Mouse (Mus musculus) intestine, postnatal 0 days (tissue): ENCODE measurements around the gene Fbxo28. TPM values are rescaled to one million over a fixed set of nuclear protein-coding genes. Genes with fewer than 3 reads are reported as not detected.

Experiments used
- ATAC-seq: fragments of 200-750 bp; cut with Nextera tagmentation; 2 replicates; pipeline ENCODE4 v1.8.0; 2017; ENCODE audit warnings: mild to moderate bottlenecking, moderate TSS enrichment, moderate library complexity
- H3K27ac ChIP-seq: fragments of 300-500 bp; sonication (generic); 2 replicates; pipeline ENCODE4 v1.5.1; 2014; ENCODE audit warnings: mild to moderate bottlenecking, low read depth, low read length, moderate library complexity
- H3K27me3 ChIP-seq: fragments of 300-500 bp; sonication (generic); replicated peaks from 2 replicates; pipeline ENCODE4 v1.6.1; 2014; ENCODE audit warnings: low read length, mixed read lengths; ENCODE audit not compliant: control insufficient read depth, insufficient read depth
- H3K36me3 ChIP-seq: fragments of 300-500 bp; sonication (generic); 2 replicates; pipeline ENCODE4 v1.6.1; 2014; ENCODE audit warnings: mild to moderate bottlenecking, moderate library complexity; ENCODE audit not compliant: control insufficient read depth, insufficient read depth
- H3K4me1 ChIP-seq: fragments of 300-500 bp; sonication (generic); replicated peaks from 2 replicates; pipeline ENCODE4 v1.6.1; 2014; ENCODE audit warnings: antibody characterized with exemption, low read length, mixed read lengths; ENCODE audit not compliant: control insufficient read depth, insufficient read depth
- H3K4me2 ChIP-seq: fragments of 300-500 bp; sonication (generic); replicated peaks from 2 replicates; pipeline ENCODE4 v1.6.1; 2014; ENCODE audit warnings: low read depth, mild to moderate bottlenecking, moderate library complexity
- H3K4me3 ChIP-seq: fragments of 300-500 bp; sonication (generic); 2 replicates; pipeline ENCODE4 v1.5.1; 2014; ENCODE audit warnings: low read depth, low read length
- H3K9ac ChIP-seq: fragments of 300-500 bp; sonication (generic); 2 replicates; pipeline ENCODE4 v1.6.1; 2014; ENCODE audit warnings: mild to moderate bottlenecking, low read depth, low read length
- H3K9me3 ChIP-seq: fragments of 300-500 bp; sonication (generic); 2 replicates; pipeline ENCODE4 v1.6.1; 2016; ENCODE audit warnings: mixed run types; ENCODE audit not compliant: control insufficient read depth
- CTCF ChIP-seq: sonication (generic); IDR thresholded peaks from 2 replicates; pipeline ENCODE4 v1.5.1; 2016; ENCODE audit warnings: low read depth, mild to moderate bottlenecking, control low read depth, antibody characterized with exemption, moderate library complexity
- WGBS: fragments of 180-500 bp; shearing (Covaris S2); extraction: QIAGEN DNeasy Blood & Tissue Kit; methylation state at CpG from one replicate; pipeline ENCODE4 v1.1.7; 2014; 5-methylcytosine and 5-hydroxymethylcytosine counted together
- polyA plus RNA-seq: library from polyadenylated mRNA; unstranded; fragments of >200 nt; fragmentation: Nextera tagmentation; extraction: Ambion mirVana; gene quantifications from 2 replicates; pipeline ENCODE4 v1.2.1, GENCODE M21; 2015

The Fbxo28 gene
- 9.7 and 10.6 TPM in 2 replicates for polyA plus RNA-seq

GRCm38 (mm10) chr1:182340821-182341781, at the start of gene Fbxo28:
TSS of gene Fbxo28 (minus strand) at chr1:182341629.
- H3K36me3 ChIP-seq = peaks cover 6% of the 10 kb centered on the region; the same call in 1 of the 2 replicates
- H3K4me3 ChIP-seq = peak within 1 kb of the TSS; percentile 91
- ATAC-seq = peak; percentile 94
- peak within 1 kb of the TSS; percentile 97 for H3K4me2 ChIP-seq
- no peak for TF ChIP-seq CTCF
- no peaks in the 10 kb centered on the region for H3K9me3 ChIP-seq
- H3K27me3 ChIP-seq = no peaks in the 10 kb centered on the region
- peak within 1 kb of the TSS; percentile 78 for H3K27ac ChIP-seq
- peak within 1 kb of the TSS; percentile 97 for H3K9ac ChIP-seq
- under 1% methylated on average over 89 of the region's 93 CpGs for WGBS
- 0 out of 2 replicates have a peak, but pooled peaks cover 4% of the 10 kb centered on the region for H3K4me1 ChIP-seq

- Histone ChIP-seq H3K27ac (no peak overlapping the region), H3K4me1 (no peaks in the 10 kb centered on the region), H3K27me3 (no peaks in the 10 kb centered on the region), H3K9ac (no peak overlapping the region), H3K36me3 (no peaks in the 10 kb centered on the region), H3K4me3 (no peak overlapping the region), H3K4me2 (no peak overlapping the region), H3K9me3 (no peaks in the 10 kb centered on the region)
- no peak for ATAC-seq
- WGBS = 40% methylated on average over 4 of the region's 4 CpGs
- no peak for TF ChIP-seq CTCF
These were observed 47.3 kb upstream of the Fbxo28 start for GRCm38 (mm10) chr1:182388729-182389128.

GRCm38 (mm10) chr1:182386449-182386848, 45.0 kb upstream of the Fbxo28 start:
- Histone ChIP-seq H3K27me3 (no peaks in the 10 kb centered on the region), H3K27ac (no peak overlapping the region), H3K4me1 (no peaks in the 10 kb centered on the region), H3K9ac (no peak overlapping the region), H3K4me2 (no peak overlapping the region), H3K4me3 (no peak overlapping the region), H3K36me3 (no peaks in the 10 kb centered on the region), H3K9me3 (no peaks in the 10 kb centered on the region)
- 87% methylated on average over 8 of the region's 8 CpGs for WGBS
- ATAC-seq = no peak
- no peak for TF ChIP-seq CTCF

- no peaks in the 10 kb centered on the region for H3K27me3 ChIP-seq
- WGBS = 51% methylated on average over 9 of the region's 9 CpGs
- H3K36me3 ChIP-seq = no peaks in the 10 kb centered on the region
- H3K4me3 ChIP-seq = no peak overlapping the region
- H3K9me3 ChIP-seq = no peaks in the 10 kb centered on the region
- no peak overlapping the region for H3K27ac ChIP-seq
- no peak overlapping the region for H3K4me2 ChIP-seq
- H3K4me1 ChIP-seq = no peaks in the 10 kb centered on the region
- peak; percentile 73 for ATAC-seq
- H3K9ac ChIP-seq = no peak overlapping the region
- TF ChIP-seq CTCF = no peak
These were observed 41.7 kb upstream of the Fbxo28 start for GRCm38 (mm10) chr1:182383096-182383495.

- H3K4me1 ChIP-seq = no peaks in the 10 kb centered on the region
- WGBS = 80% methylated on average over 3 of the region's 3 CpGs
- no peaks in the 10 kb centered on the region for H3K9me3 ChIP-seq
- no peak overlapping the region for H3K4me3 ChIP-seq
- no peaks in the 10 kb centered on the region for H3K36me3 ChIP-seq
- no peak overlapping the region for H3K9ac ChIP-seq
- TF ChIP-seq CTCF = peak; percentile 42
- H3K27ac ChIP-seq = no peak overlapping the region
- no peak overlapping the region for H3K4me2 ChIP-seq
- ATAC-seq = no peak
- H3K27me3 ChIP-seq = no peaks in the 10 kb centered on the region
These were observed 39.9 kb upstream of the Fbxo28 start for GRCm38 (mm10) chr1:182381327-182381726.

- H3K9me3 ChIP-seq = no peaks in the 10 kb centered on the region
- no peak overlapping the region for H3K27ac ChIP-seq
- no peak for ATAC-seq
- H3K4me2 ChIP-seq = no peak overlapping the region
- H3K4me1 ChIP-seq = no peaks in the 10 kb centered on the region
- WGBS = 73% methylated on average over 7 of the region's 7 CpGs
- no peak overlapping the region for H3K4me3 ChIP-seq
- TF ChIP-seq CTCF = no peak
- H3K9ac ChIP-seq = no peak overlapping the region
- no peaks in the 10 kb centered on the region for H3K27me3 ChIP-seq
- no peaks in the 10 kb centered on the region for H3K36me3 ChIP-seq
These were observed 39.3 kb upstream of the Fbxo28 start for GRCm38 (mm10) chr1:182380683-182381082.
